19 mouse cellular contexts compared by ENCODE assay signal in genomic region chr6:91360998-91361397, GRCm38 (mm10). TPM values are rescaled to one million over a fixed set of nuclear protein-coding genes. Genes with fewer than 3 reads are reported as not detected.
DNase-seq lines count a peak whose midpoint lies in the region; ATAC-seq lines count a peak whose summit lies in the region.
"Had no signal": no experiment of that assay in that cellular context is flagged by ENCODE, and none has a peak within 500 bp of the region (broad histone marks: within the 10 kb centered on the region; RNA-seq: fewer than 3 reads in every experiment).

No protein-coding gene starts in this region.

- no peak overlapping the region for H3K9ac ChIP-seq in neural tube, embryonic 13.5 days
- H3K9ac ChIP-seq: lung, embryonic 14.5 days; stomach, embryonic 15.5 days had no signal

- H3K4me2 ChIP-seq in neural tube, embryonic 13.5 days = no peak overlapping the region
- H3K4me2 ChIP-seq: liver, embryonic 11.5 days; lung, embryonic 14.5 days; stomach, embryonic 15.5 days had no signal

- no peak overlapping the region for H3K4me3 ChIP-seq in hindbrain, embryonic 10.5 days
- no peak overlapping the region for H3K4me3 ChIP-seq in midbrain, embryonic 10.5 days
- H3K4me3 ChIP-seq in neural tube, embryonic 13.5 days = no peak overlapping the region
- H3K4me3 ChIP-seq: stomach, embryonic 15.5 days had no signal

- DNase-seq in embryo, embryonic 10 days (ENCODE audit: low spot score) = peak; percentile 69
- DNase-seq in embryo, embryonic 9.5 days (ENCODE audit: extremely low spot score) = no peak
- DNase-seq in hindbrain, embryonic 10.5 days (ENCODE audit: low spot score) = peak; percentile 46
- DNase-seq in midbrain, embryonic 10.5 days (ENCODE audit: low spot score) = peak; percentile 62
- DNase-seq in heart, adult 8-10 months (ENCODE audit: low spot score) = no peak
- DNase-seq in ovary, adult 18-20 months (ENCODE audit: low spot score) = no peak
- DNase-seq: kidney, adult 2 months; lung, embryonic 14.5 days; spleen, adult 18-20 months; thymus, postnatal 14 days had no signal

- H3K27me3 ChIP-seq in hindbrain, embryonic 10.5 days (ENCODE audit: insufficient read depth, poor library complexity, severe bottlenecking) = peaks cover 14% of the 10 kb centered on the region; the same call in 1 of the 2 replicates
- peaks cover 10% of the 10 kb centered on the region; the same call in 1 of the 2 replicates for H3K27me3 ChIP-seq in midbrain, embryonic 10.5 days (ENCODE audit: low read depth, poor library complexity, severe bottlenecking)
- no peaks in the 10 kb centered on the region for H3K27me3 ChIP-seq in neural tube, embryonic 13.5 days
- H3K27me3 ChIP-seq: stomach, embryonic 15.5 days had no signal

- peak overlapping the region; percentile 64 for H3K27ac ChIP-seq in hindbrain, embryonic 10.5 days
- peak overlapping the region; percentile 73 for H3K27ac ChIP-seq in midbrain, embryonic 10.5 days (replicated peaks)
- peak overlapping the region; percentile 25 for H3K27ac ChIP-seq in neural tube, embryonic 13.5 days (replicated peaks)
- H3K27ac ChIP-seq: macrophage; stomach, embryonic 15.5 days had no signal

- no peaks in the 10 kb centered on the region for H3K9me3 ChIP-seq in hindbrain, embryonic 10.5 days
- no peaks in the 10 kb centered on the region for H3K9me3 ChIP-seq in midbrain, embryonic 10.5 days (replicated peaks)
- no peaks in the 10 kb centered on the region for H3K9me3 ChIP-seq in neural tube, embryonic 13.5 days
- H3K9me3 ChIP-seq: stomach, embryonic 15.5 days had no signal

- H3K4me1 ChIP-seq in hindbrain, embryonic 10.5 days (replicated peaks) = peaks cover 43% of the 10 kb centered on the region
- peaks cover 50% of the 10 kb centered on the region for H3K4me1 ChIP-seq in midbrain, embryonic 10.5 days
- peaks cover 23% of the 10 kb centered on the region for H3K4me1 ChIP-seq in neural tube, embryonic 13.5 days (replicated peaks)
- H3K4me1 ChIP-seq: stomach, embryonic 15.5 days had no signal

- WGBS in hindbrain, embryonic 10.5 days = 47% methylated on average over 6 of the region's 6 CpGs
- WGBS in midbrain, embryonic 10.5 days = 53% methylated on average over 6 of the region's 6 CpGs
- 42% methylated on average over 6 of the region's 6 CpGs for WGBS in neural tube, embryonic 13.5 days

- peaks cover 35% of the 10 kb centered on the region for H3K36me3 ChIP-seq in hindbrain, embryonic 10.5 days
- peaks cover 42% of the 10 kb centered on the region for H3K36me3 ChIP-seq in midbrain, embryonic 10.5 days
- no peaks in the 10 kb centered on the region for H3K36me3 ChIP-seq in neural tube, embryonic 13.5 days
- H3K36me3 ChIP-seq: stomach, embryonic 15.5 days had no signal

- peak; percentile 63; the same call in 1 of the 2 replicates for ATAC-seq in neural tube, embryonic 13.5 days (ENCODE audit: low read depth)
- ATAC-seq: activated CD4-positive, CD25-positive, alpha-beta regulatory T cell, adult 4 months had no signal

RNA-seq across cellular contexts. Expression of gene Wnt7a, which starts 50.2 kb away (rescaled TPM):
- polyA plus RNA-seq in hindbrain, embryonic 10.5 days (2016; fragmentation: Nextera tagmentation; extraction: Ambion mirVana) = 10.0 and 11.0 TPM in 2 replicates
- polyA plus RNA-seq in midbrain, embryonic 10.5 days (2016; fragmentation: Nextera tagmentation; extraction: Ambion mirVana) = 14.4 and 16.8 TPM in 2 replicates
- 10.1 and 10.4 TPM in 2 replicates for polyA plus RNA-seq in neural tube, embryonic 13.5 days (2015; fragmentation: Nextera tagmentation; extraction: Ambion mirVana)
- total RNA-seq in heart, adult 8-10 months (2022) = not detected
- total RNA-seq: hematopoietic stem cell, adult 5-6 weeks had no signal
- polyA plus RNA-seq: activated CD4-positive, CD25-positive, alpha-beta regulatory T cell, adult 4 months; gonadal fat pad, adult 2 months; heart, embryonic 14.5 days; large intestine, adult 2 months; macrophage had no signal

Comparison
In these comparisons a context has a peak if more than half of its experiments do, and no peak if none do; other contexts are left out.
1. DNase-seq: peak in embryo, embryonic 10 days (single experiment), hindbrain, embryonic 10.5 days (single experiment) and midbrain, embryonic 10.5 days (single experiment); none in embryo, embryonic 9.5 days (single experiment), heart, adult 8-10 months (single experiment) and ovary, adult 18-20 months (single experiment).
2. Peak in every context shown above with its lines, with median percentiles within 50 percentile points of each other: H3K27ac ChIP-seq.